Comparison of ENCODE assay signal across 7 mouse cellular contexts in genomic region chr5:101664945-101665615, GRCm38 (mm10). TPM values are rescaled to one million over a fixed set of nuclear protein-coding genes. Genes with fewer than 3 reads are reported as not detected.
A peak's percentile ranks its signal among the peaks of the same experiment; 100 is the strongest.
DNase-seq lines count a peak whose midpoint lies in the region; ATAC-seq lines count a peak whose summit lies in the region.

Gene Nkx6-1, minus strand, starts transcription at chr5:101664996.

- H3K4me3 ChIP-seq in intestine, embryonic 15.5 days (replicated peaks): peak within 1 kb of the TSS; percentile 37
- H3K4me3 ChIP-seq in liver, embryonic 16.5 days (ENCODE audit: low read depth, low read length): peak within 1 kb of the TSS; percentile 36
- peak within 1 kb of the TSS; percentile 35 for H3K4me3 ChIP-seq in neural tube, embryonic 14.5 days (ENCODE audit: low read depth, low read length)

- H3K4me2 ChIP-seq in intestine, embryonic 15.5 days (replicated peaks): peak within 1 kb of the TSS; percentile 77
- peak within 1 kb of the TSS; percentile 51 for H3K4me2 ChIP-seq in liver, embryonic 16.5 days (ENCODE audit: low read depth, low read length)
- peak within 1 kb of the TSS; percentile 38 for H3K4me2 ChIP-seq in neural tube, embryonic 14.5 days (ENCODE audit: low read depth, low read length)

- ATAC-seq in intestine, embryonic 15.5 days: peak; percentile 97
- ATAC-seq in liver, embryonic 16.5 days (ENCODE audit: low read depth): peak; percentile 84
- peak; percentile 92 for ATAC-seq in neural tube, embryonic 14.5 days (ENCODE audit: low read depth)

- under 1% methylated on average over 39 of the region's 39 CpGs for WGBS in intestine, embryonic 15.5 days
- WGBS in liver, embryonic 16.5 days (ENCODE audit: insufficient replicate concordance): 2% methylated on average over 39 of the region's 39 CpGs
- WGBS in neural tube, embryonic 14.5 days: under 1% methylated on average over 38 of the region's 39 CpGs

- H3K4me1 ChIP-seq in intestine, embryonic 15.5 days (replicated peaks): peaks cover 21% of the 10 kb centered on the region
- peaks cover 14% of the 10 kb centered on the region for H3K4me1 ChIP-seq in liver, embryonic 16.5 days (ENCODE audit: control insufficient read depth, low read depth, low read length)
- H3K4me1 ChIP-seq in neural tube, embryonic 14.5 days (ENCODE audit: control insufficient read depth, insufficient read depth, low read length): peaks cover 4% of the 10 kb centered on the region; the same call in 1 of the 2 replicates

- DNase-seq in adrenal gland, adult (ENCODE audit: inconsistent age in 2 of 2, low spot score in 1 of 2): peak; percentile 75 to 93
- DNase-seq in c-Kit-positive CD71-negative TER-119-negative erythroid progenitor cells, embryonic 14.5 days (ENCODE audit: low read depth): peak; percentile 86
- DNase-seq in gastrocnemius, postnatal 10 days: peak; percentile 52
- DNase-seq in left cerebral cortex, adult 8-10 months (ENCODE audit: low spot score in 2 of 2): no peak

- no peaks in the 10 kb centered on the region for H3K9me3 ChIP-seq in intestine, embryonic 15.5 days
- H3K9me3 ChIP-seq in liver, embryonic 16.5 days (replicated peaks; ENCODE audit: control insufficient read depth, low read length): 0 out of 2 replicates have a peak, but pooled peaks cover 2% of the 10 kb centered on the region
- no peaks in the 10 kb centered on the region for H3K9me3 ChIP-seq in neural tube, embryonic 14.5 days (ENCODE audit: control insufficient read depth, low read length)

- H3K27ac ChIP-seq in intestine, embryonic 15.5 days: no peak within 1 kb of the TSS
- H3K27ac ChIP-seq in liver, embryonic 16.5 days (ENCODE audit: low read length): no peak within 1 kb of the TSS
- peak within 1 kb of the TSS; percentile 55; the same call in 1 of the 2 replicates for H3K27ac ChIP-seq in neural tube, embryonic 14.5 days (ENCODE audit: low read depth, low read length)

- H3K36me3 ChIP-seq in intestine, embryonic 15.5 days: no peaks in the 10 kb centered on the region
- H3K36me3 ChIP-seq in liver, embryonic 16.5 days (ENCODE audit: control insufficient read depth, insufficient read depth): no peaks in the 10 kb centered on the region
- no peaks in the 10 kb centered on the region for H3K36me3 ChIP-seq in neural tube, embryonic 14.5 days (ENCODE audit: control insufficient read depth, insufficient read depth, low read length)

- H3K27me3 ChIP-seq in intestine, embryonic 15.5 days (replicated peaks): peaks cover 85% of the 10 kb centered on the region
- H3K27me3 ChIP-seq in liver, embryonic 16.5 days (ENCODE audit: control insufficient read depth, insufficient read depth, low read depth, low read length): peaks cover 92% of the 10 kb centered on the region
- H3K27me3 ChIP-seq in neural tube, embryonic 14.5 days (ENCODE audit: control insufficient read depth, insufficient read depth, low read length): peaks cover 48% of the 10 kb centered on the region

- peak within 1 kb of the TSS; percentile 30; the same call in 1 of the 2 replicates for H3K9ac ChIP-seq in intestine, embryonic 15.5 days
- no peak within 1 kb of the TSS for H3K9ac ChIP-seq in liver, embryonic 16.5 days (ENCODE audit: low read depth, low read length)
- H3K9ac ChIP-seq in neural tube, embryonic 14.5 days (replicated peaks; ENCODE audit: low read depth, low read length): peak within 1 kb of the TSS; percentile 53

RNA-seq across cellular contexts. Expression of gene Nkx6-1, which starts in this region (rescaled TPM):
- total RNA-seq in gastrocnemius, postnatal 10 days (2021): under 1 TPM in 1 of 2 experiments, not detected in 1; 0.07 TPM
- polyA plus RNA-seq in intestine, embryonic 15.5 days (2015; fragmentation: Nextera tagmentation; extraction: Ambion mirVana): 1.5 and 1.9 TPM in 2 replicates
- not detected in 2 replicates for polyA plus RNA-seq in liver, embryonic 16.5 days (2015; fragmentation: Nextera tagmentation; extraction: Ambion mirVana)
- 4.7 and 5.4 TPM in 2 replicates for polyA plus RNA-seq in neural tube, embryonic 14.5 days (2014; fragmentation: Nextera tagmentation; extraction: Ambion mirVana)
- under 1 TPM in 3 of 4 experiments, not detected in 1; 0.11 to 0.33 (median 0.27) TPM for total RNA-seq in left cerebral cortex, adult 8-10 months (2022)

Comparison
In these comparisons a context has a peak if more than half of its experiments do, and no peak if none do; other contexts are left out.
1. Peak in DNase-seq in gastrocnemius, postnatal 10 days; RNA of the gene not detected or under 1 TPM.
2. Peak in ATAC-seq, H3K4me3 ChIP-seq and H3K4me2 ChIP-seq in liver, embryonic 16.5 days; RNA of the gene not detected or under 1 TPM.
3. DNase-seq: peak in adrenal gland, adult (2 of 2) and c-Kit-positive CD71-negative TER-119-negative erythroid progenitor cells, embryonic 14.5 days (single experiment); none in left cerebral cortex, adult 8-10 months (0 of 2).
4. Peak in every context shown above with its lines, with median percentiles within 50 percentile points of each other: ATAC-seq, H3K4me2 ChIP-seq and H3K4me3 ChIP-seq.